Mouse (Mus musculus) megakaryocyte, embryonic 14.5 days (primary cell): Measurements from ENCODE around the gene Bivm. TPM values are rescaled to one million over a fixed set of nuclear protein-coding genes. Genes with fewer than 3 reads are reported as not detected.
A peak's percentile ranks its signal among the peaks of the same experiment; 100 is the strongest.

ENCODE experiments used
- H3K27me3 ChIP-seq: replicated peaks from 2 replicates; pipeline ENCODE3; 2012; ENCODE audit warnings: inconsistent platforms
- H3K36me3 ChIP-seq: replicated peaks from 2 replicates; pipeline ENCODE3; 2012; ENCODE audit warnings: low read length, inconsistent platforms, mixed read lengths
- H3K4me1 ChIP-seq: 2 replicates; pipeline ENCODE4 v1.6.1; 2012; ENCODE audit warnings: inconsistent platforms
- H3K4me3 ChIP-seq: replicated peaks from 2 replicates; pipeline ENCODE3; 2012; ENCODE audit warnings: moderate library complexity, mild to moderate bottlenecking, inconsistent platforms
- H3K9me3 ChIP-seq: 2 replicates; pipeline ENCODE4 v1.6.1; 2012; ENCODE audit warnings: inconsistent platforms
- FLI1 ChIP-seq: IDR thresholded peaks from 2 replicates; pipeline ENCODE4 v1.6.1; 2012; ENCODE audit warnings: low read length, inconsistent platforms, mixed read lengths
- GATA1 ChIP-seq: IDR thresholded peaks from 3 replicates; pipeline ENCODE4 v1.6.1; 2012; ENCODE audit warnings: mixed read lengths, low read length, inconsistent platforms, borderline replicate concordance
- polyA plus RNA-seq: library from polyadenylated mRNA; stranded (reverse); fragments of >175 nt; gene quantifications from 2 replicates; pipeline ENCODE4 v1.2.3, GENCODE M21; 2012; ENCODE audit warnings: low replicate concordance; ENCODE audit not compliant: insufficient read depth

Gene Bivm
- 5.2 TPM in 1 of 2 replicates, not detected in the other for polyA plus RNA-seq

- Histone ChIP-seq H3K27me3 (no peaks in the 10 kb centered on the region), H3K4me3 (peak within 1 kb of the TSS; percentile 100), H3K9me3 (no peaks in the 10 kb centered on the region), H3K4me1 (peaks cover 37% of the 10 kb centered on the region), H3K36me3 (peaks cover 39% of the 10 kb centered on the region)
- TF ChIP-seq GATA1 = no peak
- TF ChIP-seq FLI1 = no peak
These were observed at the start of gene Bivm, which contains the start of gene Kdelc1 for GRCm38 (mm10) chr1:44118239-44119054. TSS of gene Bivm (plus strand) at chr1:44118957. TSS of gene Kdelc1 (minus strand) at chr1:44118808.

DNA sequence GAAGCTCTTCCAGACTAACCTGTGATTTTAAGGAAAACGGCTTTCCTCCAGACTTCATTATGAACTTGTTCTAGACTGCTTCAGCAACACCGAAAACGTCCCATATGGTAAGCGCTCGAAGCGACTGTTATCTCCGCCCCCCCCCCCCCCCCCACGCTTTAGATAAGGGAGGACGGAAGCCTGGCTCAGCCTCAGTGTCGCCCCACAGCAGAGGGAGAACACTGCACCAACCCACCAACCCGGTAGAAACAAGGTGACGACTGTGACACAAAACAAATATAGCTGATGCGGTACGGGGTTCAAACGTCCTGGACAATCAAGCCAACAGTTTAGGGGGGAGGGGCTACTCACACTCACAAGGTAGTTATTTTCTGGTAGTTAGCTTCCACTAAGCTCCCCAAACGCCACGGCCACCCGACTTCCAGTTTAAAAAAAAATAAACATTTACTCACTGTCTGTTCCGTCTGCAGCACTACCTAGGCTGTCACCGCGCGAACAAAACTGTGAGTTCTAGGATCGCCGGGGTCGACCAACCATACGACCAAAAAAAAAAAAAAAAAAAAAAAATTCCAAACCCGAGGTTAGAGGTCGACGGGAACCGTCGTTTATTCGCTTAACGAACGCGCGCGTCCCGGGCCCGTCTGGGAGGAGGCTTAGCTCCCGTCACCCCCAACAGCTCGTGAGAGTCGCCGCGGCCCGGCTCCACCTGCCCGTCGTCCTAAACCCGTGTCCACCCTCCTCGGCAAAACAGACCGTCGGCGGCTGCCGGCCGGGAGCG lies 17.1 kb upstream of the Bivm start:
- peaks cover 5% of the 10 kb centered on the region for H3K4me1 ChIP-seq
- peak overlapping the region; percentile 97 for H3K4me3 ChIP-seq
- H3K9me3 ChIP-seq = no peaks in the 10 kb centered on the region
- H3K27me3 ChIP-seq = no peaks in the 10 kb centered on the region
- peaks cover 28% of the 10 kb centered on the region for H3K36me3 ChIP-seq
- TF ChIP-seq GATA1 (no peak), FLI1 (no peak)

- Histone ChIP-seq H3K27me3 (no peaks in the 10 kb centered on the region), H3K36me3 (peaks cover 33% of the 10 kb centered on the region), H3K9me3 (no peaks in the 10 kb centered on the region), H3K4me1 (peaks cover 5% of the 10 kb centered on the region), H3K4me3 (peak within 1 kb of the TSS; percentile 97)
- TF ChIP-seq FLI1 (peak; percentile 27; the same call in 1 of the 2 replicates), GATA1 (peak; percentile 91)
These were observed 16.5 kb upstream of the Bivm start, which contains the start of gene Tex30 for GRCm38 (mm10) chr1:44102259-44102717. TSS of gene Tex30 (minus strand) at chr1:44102441.

DNA sequence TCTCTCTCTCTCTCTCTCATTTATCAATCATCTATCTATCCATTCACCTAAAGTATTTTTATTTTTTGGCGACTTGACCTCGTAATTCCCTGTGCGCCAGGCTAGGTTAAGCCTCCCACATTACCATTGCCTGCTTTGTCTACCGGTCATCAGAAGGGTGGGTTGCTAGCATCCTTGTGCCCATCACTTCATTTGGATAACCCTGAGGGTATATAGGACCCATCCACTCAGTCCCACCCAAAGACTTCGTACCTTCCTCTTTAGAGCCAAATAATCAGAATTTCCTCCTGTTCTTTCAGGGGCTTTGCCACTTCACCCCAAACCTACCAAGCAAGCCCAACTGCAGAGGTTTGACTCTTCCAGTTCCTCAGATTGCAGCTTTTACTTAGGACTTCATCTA lies 15.8 kb upstream of the Bivm start:
- Histone ChIP-seq H3K9me3 (no peaks in the 10 kb centered on the region), H3K4me1 (peaks cover 5% of the 10 kb centered on the region), H3K36me3 (peaks cover 35% of the 10 kb centered on the region), H3K27me3 (no peaks in the 10 kb centered on the region), H3K4me3 (peak overlapping the region; percentile 85)
- TF ChIP-seq FLI1 (no peak), GATA1 (no peak)

DNA sequence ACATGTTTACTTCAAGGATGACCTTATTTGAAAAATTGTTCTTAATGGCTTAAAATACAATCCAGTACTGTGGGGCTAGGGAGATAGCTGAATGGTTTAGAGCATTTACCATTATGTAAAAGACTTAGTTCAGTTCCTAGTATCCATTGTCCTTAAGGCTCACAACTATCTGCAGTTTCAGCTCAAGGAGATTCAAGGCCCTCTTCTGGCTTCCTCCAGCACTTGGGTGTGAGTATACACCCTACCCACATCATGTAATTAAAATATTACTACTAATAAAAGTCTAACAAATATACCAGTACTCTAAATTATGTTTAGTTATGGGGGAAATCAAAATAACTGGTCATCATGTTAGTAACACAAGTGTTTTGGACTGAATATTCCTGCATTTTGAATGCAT lies 1.2 kb upstream of the Bivm start:
- H3K9me3 ChIP-seq = no peaks in the 10 kb centered on the region

GRCm38 (mm10) chr1:44119201-44120073 lies 680 bp downstream of the Bivm start:
- peaks cover 38% of the 10 kb centered on the region for H3K36me3 ChIP-seq
- no peak for TF ChIP-seq FLI1
- no peak for TF ChIP-seq GATA1

More for the DNA sequence above, 1.2 kb upstream of the Bivm start:
- H3K27me3 ChIP-seq = no peaks in the 10 kb centered on the region
- H3K36me3 ChIP-seq = peaks cover 45% of the 10 kb centered on the region
- H3K4me1 ChIP-seq = peaks cover 33% of the 10 kb centered on the region
- peak overlapping the region; percentile 100 for H3K4me3 ChIP-seq
- TF ChIP-seq GATA1 (no peak), FLI1 (no peak)

DNA sequence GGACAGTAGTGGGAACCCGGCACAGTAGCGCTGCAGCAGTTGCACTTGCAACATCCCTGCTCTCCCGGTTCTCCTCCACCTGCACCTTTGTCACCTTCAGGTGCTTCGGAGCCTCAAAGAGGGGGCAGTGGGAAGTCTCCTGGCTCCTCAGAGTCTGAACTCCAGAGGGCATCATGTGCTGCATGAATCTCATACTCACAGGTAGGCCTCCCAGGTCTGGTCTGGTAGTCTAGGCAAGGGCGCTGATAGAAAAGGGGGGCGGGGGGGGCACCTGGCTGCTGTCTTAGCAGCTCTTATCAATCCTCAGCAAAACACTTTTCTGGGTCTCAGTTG lies 1.3 kb downstream of the Bivm start:
- Histone ChIP-seq H3K27me3 (no peaks in the 10 kb centered on the region), H3K4me1 (peaks cover 37% of the 10 kb centered on the region), H3K36me3 (peaks cover 37% of the 10 kb centered on the region), H3K4me3 (peak overlapping the region; percentile 100), H3K9me3 (no peaks in the 10 kb centered on the region)
- TF ChIP-seq GATA1 = no peak
- no peak for TF ChIP-seq FLI1

More at GRCm38 (mm10) chr1:44119201-44120073, 680 bp downstream of the Bivm start:
- Histone ChIP-seq H3K9me3 (no peaks in the 10 kb centered on the region), H3K4me1 (peaks cover 37% of the 10 kb centered on the region), H3K4me3 (peak overlapping the region; percentile 100), H3K27me3 (no peaks in the 10 kb centered on the region)

GRCm38 (mm10) chr1:44122256-44122655 lies 3.5 kb downstream of the Bivm start:
- peaks cover 41% of the 10 kb centered on the region for H3K36me3 ChIP-seq
- peak overlapping the region; percentile 51 for H3K4me3 ChIP-seq
- H3K9me3 ChIP-seq = no peaks in the 10 kb centered on the region
- H3K4me1 ChIP-seq = peaks cover 34% of the 10 kb centered on the region
- H3K27me3 ChIP-seq = no peaks in the 10 kb centered on the region
- TF ChIP-seq FLI1 (0 out of 2 replicates have a peak, but pooled peaks have one; percentile 18), GATA1 (no peak)

GRCm38 (mm10) chr1:44125590-44125989 lies 6.8 kb downstream of the Bivm start:
- no peaks in the 10 kb centered on the region for H3K9me3 ChIP-seq
- no peaks in the 10 kb centered on the region for H3K27me3 ChIP-seq
- H3K4me3 ChIP-seq = no peak overlapping the region
- peaks cover 20% of the 10 kb centered on the region for H3K4me1 ChIP-seq
- no peak for TF ChIP-seq FLI1
- no peak for TF ChIP-seq GATA1
- peaks cover 73% of the 10 kb centered on the region for H3K36me3 ChIP-seq
